Mouse (Mus musculus): Measurements from ENCODE around the gene Filip1.

Filip1 gene

DNA sequence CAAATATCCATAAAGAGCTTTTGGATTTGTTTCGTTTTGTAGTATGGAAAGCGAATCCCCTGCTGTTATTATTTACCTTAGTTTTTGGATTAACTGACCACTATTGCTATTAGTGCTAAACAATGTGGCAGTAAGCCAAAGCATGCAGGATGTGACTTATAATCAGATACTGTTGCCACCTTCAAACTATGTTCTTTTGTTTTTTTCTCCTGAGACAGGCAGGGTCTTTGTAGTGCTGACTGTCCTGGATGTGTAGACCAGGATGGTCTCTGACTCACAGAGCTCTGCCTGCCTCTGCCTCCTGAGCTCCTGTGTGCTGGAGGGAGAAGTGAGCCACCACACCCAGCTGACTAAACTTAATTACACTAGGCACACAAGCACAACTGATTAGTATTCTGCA lies 33.4 kb downstream of the Filip1 start:
- no peak for DNase-seq

DNA sequence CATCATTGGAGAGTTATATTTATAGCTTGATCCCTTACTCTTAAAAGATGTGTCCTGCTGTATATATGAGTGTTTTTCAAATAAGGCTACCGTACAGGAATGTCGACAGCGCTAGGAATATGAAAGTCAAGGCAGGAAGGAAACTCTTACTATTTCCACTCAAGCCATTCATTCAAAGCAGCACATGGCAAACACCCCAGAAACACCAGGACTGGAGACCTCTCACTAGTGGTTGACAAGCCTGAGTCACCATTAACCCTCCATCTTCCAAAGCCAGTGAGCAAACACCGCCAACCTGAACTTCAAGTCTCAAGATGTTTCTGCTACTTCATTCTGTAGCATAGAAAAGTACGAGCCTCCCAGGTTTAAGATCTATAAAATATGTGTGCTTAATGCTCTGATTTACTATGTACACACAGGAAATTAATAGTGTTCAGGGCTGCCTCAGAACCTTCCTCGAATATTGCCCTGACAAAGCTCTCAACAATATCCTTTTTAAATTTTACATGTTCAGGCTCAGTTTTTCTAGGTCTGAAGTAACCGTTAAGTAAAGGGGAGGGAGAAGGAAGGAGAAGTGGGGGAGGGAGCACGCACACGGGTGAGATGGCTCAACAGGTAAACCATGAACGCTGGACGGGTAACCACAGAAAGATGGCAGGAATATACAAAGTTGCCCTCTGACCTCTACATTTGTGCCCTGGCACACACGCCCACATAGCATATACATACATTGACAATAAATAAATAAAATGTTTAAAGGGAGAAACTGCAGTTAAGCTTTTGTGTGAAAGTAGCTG lies 34.2 kb downstream of the Filip1 start:
- DNase-seq, result no peak

- peak; percentile 68 for DNase-seq
Observed at GRCm38 (mm10) chr9:79977549-79977971, 35.1 kb downstream of the Filip1 start.

GRCm38 (mm10) chr9:79976789-79977188 lies 35.9 kb downstream of the Filip1 start:
- DNase-seq, result peak; percentile 12

- no peak for DNase-seq
Observed at GRCm38 (mm10) chr9:79975121-79975520, 37.5 kb downstream of the Filip1 start.

GRCm38 (mm10) chr9:79973582-79973981 lies 39.1 kb downstream of the Filip1 start:
- no peak for DNase-seq

DNA sequence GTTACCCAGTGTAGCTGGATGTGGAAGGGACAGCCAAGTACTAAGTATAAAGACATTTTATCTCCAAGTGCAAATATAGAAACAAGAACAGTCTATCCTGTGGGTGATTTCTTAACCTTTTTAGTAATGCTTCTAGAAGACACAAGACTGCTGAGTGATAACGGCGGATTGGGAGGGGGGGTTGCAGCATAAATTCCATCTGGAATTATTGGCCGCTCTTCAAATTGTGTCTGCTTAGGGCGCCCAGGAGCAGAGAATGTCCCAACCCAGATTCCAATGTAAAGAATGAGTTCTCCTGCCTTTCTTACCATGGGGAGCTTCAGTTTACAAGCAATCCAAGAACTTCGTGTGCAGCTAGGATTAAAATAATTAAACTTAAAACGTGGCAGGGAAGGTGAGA lies 39.9 kb downstream of the Filip1 start:
- DNase-seq, result no peak

DNA sequence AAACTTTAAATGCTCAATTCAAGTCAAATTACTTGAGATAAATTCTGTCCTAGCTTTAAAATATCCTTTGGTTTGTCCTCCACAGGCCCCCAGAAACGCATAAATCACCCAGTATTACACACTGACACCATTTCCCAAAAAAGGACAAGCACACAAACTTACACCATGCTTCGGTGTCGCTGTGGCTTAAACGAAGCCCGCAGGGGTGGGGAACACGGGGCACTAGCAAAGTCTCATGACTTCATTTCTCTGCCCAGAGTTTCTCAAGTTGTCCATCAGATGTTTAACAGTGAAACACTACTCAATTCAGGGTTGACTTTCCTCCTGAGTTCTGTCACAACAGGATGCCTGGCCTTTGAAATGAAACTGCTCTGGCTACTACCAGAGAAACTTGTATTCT lies 41.0 kb downstream of the Filip1 start:
- no peak for DNase-seq

GRCm38 (mm10) chr9:79970659-79971118 lies 42.0 kb downstream of the Filip1 start:
- no peak for DNase-seq

DNA sequence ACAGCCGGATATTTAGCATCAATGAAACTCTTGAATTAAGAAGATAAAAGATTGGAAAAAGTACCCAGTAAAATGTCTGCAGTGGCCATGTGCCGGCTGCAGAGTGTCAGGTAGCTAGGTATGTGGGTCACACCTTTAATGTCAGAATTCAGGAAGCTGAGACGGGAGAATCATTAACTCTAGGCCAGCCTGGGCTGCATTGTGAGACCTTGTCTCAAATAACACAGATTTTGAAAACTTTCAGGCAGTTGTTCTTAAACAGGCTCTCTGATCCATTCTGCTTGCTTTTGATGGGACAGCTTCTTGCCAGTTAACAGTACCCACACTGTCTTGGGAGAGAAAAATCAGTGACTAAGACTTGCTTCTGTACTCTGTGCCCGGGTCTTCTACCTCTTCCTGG lies 43.1 kb downstream of the Filip1 start:
- no peak for DNase-seq

DNA sequence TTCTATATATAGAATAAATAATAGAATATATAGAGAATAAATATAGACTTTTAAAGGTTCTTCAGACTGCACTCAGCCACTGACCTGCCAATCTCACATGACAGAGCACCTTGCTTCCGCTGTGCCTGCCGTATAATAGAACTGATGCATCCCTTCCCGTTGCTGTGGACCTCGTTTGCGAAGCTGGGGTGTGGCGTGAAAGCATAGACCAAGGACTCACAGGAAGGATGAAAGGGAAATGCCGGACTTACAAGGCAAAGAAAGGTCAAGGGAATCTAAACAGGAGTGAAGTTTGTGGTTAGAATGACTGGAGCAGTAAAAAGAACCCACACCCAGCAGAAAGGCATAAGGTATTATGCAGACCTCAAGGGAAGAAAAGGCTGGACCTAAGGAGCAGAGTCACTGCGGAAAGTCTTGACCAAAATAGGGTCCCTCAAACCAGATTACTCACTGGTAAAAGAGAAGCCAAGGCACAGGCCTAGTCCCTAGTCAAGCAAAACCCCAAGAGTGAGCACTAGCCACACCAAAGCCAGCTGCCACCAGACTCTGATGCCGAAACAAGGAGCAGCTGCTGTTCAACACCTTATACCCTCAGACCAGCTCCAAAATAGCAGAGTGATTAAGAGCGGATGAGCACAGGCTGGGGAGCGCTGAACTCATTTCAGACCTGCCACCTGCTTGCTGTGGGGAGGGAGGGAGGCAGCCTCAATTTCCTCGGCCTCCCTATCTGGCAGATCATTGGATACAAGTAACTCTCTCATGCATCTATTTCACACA lies 45.8 kb downstream of the Filip1 start:
- DNase-seq, result no peak

DNA sequence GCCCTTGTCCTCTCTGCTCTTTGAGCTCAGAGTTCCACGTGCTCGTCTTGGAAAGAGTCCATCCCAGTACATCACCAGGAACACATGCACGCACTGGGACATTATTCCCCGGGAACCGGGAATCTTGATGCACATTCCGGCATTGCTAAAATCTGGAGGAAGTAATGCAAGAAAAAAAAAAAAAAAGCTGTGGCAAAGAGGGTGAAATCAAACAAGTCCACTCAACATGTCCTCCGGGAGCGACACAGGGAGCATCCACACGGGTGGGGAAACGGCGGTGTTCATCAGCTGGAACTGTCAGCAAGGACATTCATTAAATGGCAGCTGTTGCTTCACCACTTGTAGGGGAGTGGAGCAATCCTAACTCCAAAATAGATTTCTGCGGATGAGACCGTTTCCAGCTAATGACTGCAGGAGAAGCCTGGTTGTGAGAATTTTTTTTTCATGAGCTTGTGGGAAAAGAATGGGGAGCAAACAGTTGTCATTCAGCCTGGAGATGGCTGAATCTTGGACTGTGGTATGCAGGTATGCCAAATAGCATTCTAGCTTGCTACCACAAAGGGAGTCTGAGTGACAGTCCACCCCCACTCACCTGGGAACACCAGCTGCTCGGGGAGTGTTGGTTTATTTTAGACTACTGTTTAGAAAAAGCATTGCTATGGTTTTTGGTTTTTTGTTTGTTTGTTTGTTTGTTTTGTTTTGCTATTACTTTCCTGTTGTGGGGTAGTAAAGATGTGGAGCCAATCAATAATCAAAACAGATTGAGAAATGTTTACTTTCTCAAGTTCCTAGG lies 46.9 kb downstream of the Filip1 start:
- DNase-seq, result peak; percentile 39

DNA sequence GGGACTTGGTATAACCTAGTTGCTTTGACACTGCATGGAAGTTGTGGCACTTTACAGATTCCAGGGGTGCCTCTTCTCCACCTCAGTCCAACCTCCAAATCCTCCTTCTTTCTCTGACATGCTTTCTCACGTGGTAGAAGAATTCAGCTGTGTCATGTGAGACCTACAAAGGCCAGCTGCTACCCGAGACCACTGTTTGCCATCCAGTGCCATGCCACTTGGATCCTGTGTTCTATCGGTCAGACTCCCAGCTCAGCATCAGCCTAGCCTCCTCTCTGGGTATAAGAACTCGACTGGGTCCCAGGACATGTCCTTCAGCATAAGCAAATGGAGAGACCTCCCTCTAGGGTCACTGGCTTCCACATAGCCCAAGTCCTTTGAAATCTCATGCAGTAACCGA lies 47.6 kb downstream of the Filip1 start:
- DNase-seq, result no peak

DNA sequence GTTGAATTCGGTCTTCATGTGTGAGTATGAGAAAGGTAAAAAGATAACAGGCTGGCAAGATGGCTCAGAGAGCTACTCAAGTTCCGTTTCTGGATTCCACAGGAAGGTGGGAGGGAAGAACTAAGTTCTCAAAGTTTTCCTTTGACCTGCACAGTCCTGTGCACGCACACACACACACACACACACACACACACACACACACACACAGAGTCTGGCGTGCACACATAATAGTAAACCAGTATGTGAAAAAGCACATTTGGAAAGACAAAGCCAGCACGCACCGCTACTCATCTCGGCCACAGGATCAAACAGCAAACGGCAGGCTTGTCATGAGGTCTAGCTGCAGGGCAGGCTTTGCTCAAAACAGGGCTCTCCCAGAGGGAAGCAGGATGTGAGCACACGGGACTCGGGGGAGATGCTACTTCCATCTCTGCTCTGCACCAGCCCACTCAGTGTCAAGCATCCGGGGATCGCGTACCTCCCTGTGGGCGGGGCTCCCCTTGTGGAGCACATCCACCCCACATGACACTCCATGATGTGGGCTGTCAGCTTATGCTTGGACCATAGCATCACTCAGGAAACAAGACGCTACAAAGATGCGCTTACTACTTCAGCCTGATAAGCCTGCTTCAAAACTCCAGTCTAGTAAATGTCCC lies 50.9 kb downstream of the Filip1 start:
- peak; percentile 67 for DNase-seq

GRCm38 (mm10) chr9:79960453-79960852 lies 52.2 kb downstream of the Filip1 start:
- no peak for DNase-seq

DNA sequence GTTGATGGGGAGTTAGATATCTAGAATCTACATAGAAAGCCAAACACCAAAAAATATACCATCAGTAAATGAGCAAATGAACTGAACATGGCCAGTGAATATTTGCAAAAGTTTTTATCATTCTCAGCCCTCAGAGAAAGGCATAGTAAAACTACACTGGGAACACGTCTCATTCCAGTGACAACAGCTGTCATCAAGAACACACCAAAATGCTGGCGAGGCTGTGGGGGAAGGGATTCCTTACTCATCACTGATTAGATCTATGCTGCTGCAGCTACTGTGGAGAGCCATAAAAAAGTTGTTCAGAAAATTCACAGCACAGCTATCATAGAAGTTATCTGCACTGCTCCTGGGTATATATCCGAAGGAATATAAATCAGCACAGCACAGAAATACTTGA lies 54.3 kb downstream of the Filip1 start:
- no peak for DNase-seq

- DNase-seq, result no peak
Observed at GRCm38 (mm10) chr9:79954944-79955343, 57.7 kb downstream of the Filip1 start.

DNA sequence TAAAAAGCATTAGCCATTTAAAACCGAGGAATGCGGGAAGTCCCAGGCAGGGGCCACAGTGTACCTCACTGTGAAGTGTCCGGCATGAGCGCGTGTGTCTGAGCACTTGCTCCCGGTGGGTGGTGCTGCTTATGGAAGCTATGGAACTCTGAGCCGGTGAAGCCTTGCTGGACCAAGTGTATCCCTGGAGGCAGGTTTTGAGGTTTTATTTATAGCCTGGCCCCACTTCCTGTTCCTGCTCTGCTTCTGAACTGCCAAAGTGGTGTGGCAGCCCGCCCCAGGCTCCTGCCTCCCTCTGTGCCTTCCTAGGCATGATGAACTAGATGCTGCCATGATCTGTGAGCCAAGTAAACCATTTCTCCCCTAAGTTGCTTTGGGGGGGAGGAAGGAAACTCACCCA lies 60.7 kb downstream of the Filip1 start:
- DNase-seq, result peak; percentile 33

DNA sequence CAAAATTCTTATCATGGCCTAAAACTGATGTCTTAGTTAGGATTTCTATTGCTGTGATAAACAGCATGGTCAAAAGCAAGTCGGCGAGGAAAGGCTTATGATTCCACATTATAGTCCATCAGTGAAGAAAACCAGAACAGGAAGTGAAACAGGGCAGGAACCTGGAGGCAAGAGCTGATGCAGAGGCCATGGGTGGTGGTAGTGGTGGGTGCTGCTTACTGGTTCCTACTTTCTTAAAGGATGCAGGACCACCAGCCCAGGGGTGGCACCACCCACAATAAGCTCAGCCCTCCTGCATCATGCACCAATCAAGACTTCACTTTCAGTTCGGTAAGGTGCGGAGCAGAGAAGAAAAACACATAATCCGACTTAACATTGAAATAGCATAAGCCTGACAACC lies 61.3 kb downstream of the Filip1 start:
- DNase-seq, result no peak

DNA sequence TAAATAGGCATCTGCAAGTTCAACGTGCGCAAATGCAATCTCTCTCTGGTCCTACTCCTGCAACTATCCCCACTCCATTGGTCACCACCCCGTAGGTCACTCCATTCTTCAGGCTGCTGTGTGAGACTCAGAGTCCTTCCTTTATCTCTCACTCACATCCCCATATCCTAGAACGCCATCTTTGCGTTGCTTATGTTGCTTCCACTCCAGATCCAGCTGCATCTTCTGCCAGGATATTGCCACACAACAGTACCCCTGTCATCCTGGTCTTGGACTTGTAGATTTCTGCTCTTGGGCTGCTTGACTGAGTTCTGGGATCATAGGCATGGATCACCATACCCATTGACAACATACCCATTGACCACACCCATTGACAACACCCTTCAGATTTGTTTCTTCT lies 62.0 kb downstream of the Filip1 start:
- no peak for DNase-seq

DNA sequence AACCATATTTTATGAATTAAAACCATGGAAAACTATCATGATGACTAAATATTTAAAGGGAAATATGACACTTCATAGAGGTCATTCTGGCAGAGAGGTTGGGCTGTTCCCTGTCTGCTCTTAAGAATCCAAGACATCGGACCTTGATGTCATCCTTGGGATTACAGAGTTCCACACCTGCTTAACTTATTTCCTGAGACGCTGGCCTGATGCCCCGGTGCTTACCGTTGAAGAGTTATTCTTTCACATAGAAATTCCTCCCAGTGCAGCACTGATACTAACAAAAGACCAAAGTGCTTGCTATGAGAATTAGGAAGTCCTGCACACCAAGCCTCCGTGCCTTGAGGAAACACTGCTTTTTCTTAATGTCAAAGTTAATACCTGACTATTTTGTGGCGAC lies 62.6 kb downstream of the Filip1 start:
- no peak for DNase-seq

DNA sequence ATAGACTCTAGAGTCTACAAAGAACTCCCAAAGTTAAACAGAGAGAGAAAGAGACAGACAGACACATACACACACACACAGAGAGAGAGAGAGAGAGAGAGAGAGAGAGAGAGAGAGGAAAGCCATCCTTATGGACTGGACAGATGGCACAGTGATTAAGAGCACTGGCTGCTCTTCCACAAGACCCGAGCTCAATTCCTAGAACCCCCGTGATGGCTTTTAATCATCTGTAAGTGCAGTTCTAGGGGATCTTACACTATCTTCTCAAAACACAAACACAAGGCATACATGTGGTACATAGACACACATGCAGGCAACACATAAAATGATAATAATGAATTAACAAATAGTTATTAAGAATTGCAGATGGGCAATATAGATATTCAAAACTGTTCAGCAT lies 64.3 kb downstream of the Filip1 start:
- DNase-seq, result no peak

GRCm38 (mm10) chr9:79947973-79948372 lies 64.7 kb downstream of the Filip1 start:
- DNase-seq, result no peak
